Mouse (Mus musculus) lung, postnatal 0 days (tissue): ENCODE measurements at regions not wholly inside any gene's neighbourhood (a gene's known extent, or its start where the extent isn't known, plus 50 kb on each side); places are given as distances from the start of the nearest gene placed in this dataset.

Experiments used
- ATAC-seq: fragments of 200-750 bp; cut with Nextera tagmentation; 2 replicates; pipeline ENCODE4 v1.8.0; 2017; ENCODE audit warnings: moderate library complexity
- DNase-seq: peaks from one replicate; pipeline ENCODE4 v3.0.0-alpha.2; 2016; ENCODE audit warnings: low spot score
- H3K27ac ChIP-seq: fragments of 300-500 bp; sonication (generic); 2 replicates; pipeline ENCODE4 v1.5.1; 2014; ENCODE audit warnings: antibody characterized with exemption, mild to moderate bottlenecking, low read length, mixed read lengths
- H3K27me3 ChIP-seq: fragments of 300-500 bp; sonication (generic); replicated peaks from 2 replicates; pipeline ENCODE4 v1.6.1; 2014; ENCODE audit warnings: low read length, mixed read lengths; ENCODE audit not compliant: insufficient read depth
- H3K36me3 ChIP-seq: fragments of 300-500 bp; sonication (generic); 2 replicates; pipeline ENCODE4 v1.6.1; 2014; ENCODE audit warnings: low read length, mixed read lengths; ENCODE audit not compliant: insufficient read depth
- H3K4me1 ChIP-seq: fragments of 300-500 bp; sonication (generic); 2 replicates; pipeline ENCODE4 v1.6.1; 2014; ENCODE audit warnings: antibody characterized with exemption, low read depth, low read length, mixed read lengths; ENCODE audit not compliant: insufficient read depth
- H3K4me2 ChIP-seq: fragments of 300-500 bp; sonication (generic); replicated peaks from 2 replicates; pipeline ENCODE4 v1.6.1; 2014; ENCODE audit warnings: low read depth, mild to moderate bottlenecking, low read length, moderate library complexity, mixed read lengths
- H3K4me3 ChIP-seq: fragments of 300-500 bp; sonication (generic); 2 replicates; pipeline ENCODE4 v1.5.1; 2014; ENCODE audit warnings: low read depth, low read length
- H3K9ac ChIP-seq: fragments of 300-500 bp; sonication (generic); replicated peaks from 2 replicates; pipeline ENCODE4 v1.6.1; 2014; ENCODE audit warnings: low read depth, mild to moderate bottlenecking
- H3K9me3 ChIP-seq: fragments of 300-500 bp; sonication (generic); 2 replicates; pipeline ENCODE4 v1.6.1; 2016; ENCODE audit warnings: low read length, mixed read lengths
- CTCF ChIP-seq: IDR thresholded peaks from 2 replicates; pipeline ENCODE4 v1.5.1; 2016; ENCODE audit warnings: antibody characterized with exemption, mild to moderate bottlenecking
- EP300 ChIP-seq: IDR thresholded peaks from 2 replicates; pipeline ENCODE4 v1.6.1; 2016; ENCODE audit warnings: antibody characterized with exemption, mild to moderate bottlenecking, control low read depth
- WGBS: fragments of 180-500 bp; shearing (Covaris S2); extraction: QIAGEN DNeasy Blood & Tissue Kit; methylation state at CpG from one replicate; pipeline ENCODE4 v1.1.7; 2014; 5-methylcytosine and 5-hydroxymethylcytosine counted together

GRCm38 (mm10) chr1:193868639-193869320 is 498.7 kb upstream of the Camk1g start:
- no peaks in the 10 kb centered on the region for H3K36me3 ChIP-seq
- DNase-seq, result no peak
- no peak overlapping the region for H3K4me2 ChIP-seq
- H3K4me1 ChIP-seq, result no peaks in the 10 kb centered on the region
- H3K27ac ChIP-seq, result no peak overlapping the region
- H3K4me3 ChIP-seq, result no peak overlapping the region
- H3K27me3 ChIP-seq, result no peaks in the 10 kb centered on the region
- ATAC-seq, result no peak
- no peaks in the 10 kb centered on the region for H3K9me3 ChIP-seq
- no peak for TF ChIP-seq EP300
- TF ChIP-seq CTCF, result no peak
- H3K9ac ChIP-seq, result no peak overlapping the region
- 81% methylated on average over 4 of the region's 4 CpGs for WGBS

- Histone ChIP-seq H3K9me3 (no peaks in the 10 kb centered on the region), H3K27ac (no peak overlapping the region), H3K36me3 (no peaks in the 10 kb centered on the region), H3K27me3 (no peaks in the 10 kb centered on the region), H3K4me1 (no peaks in the 10 kb centered on the region), H3K4me2 (no peak overlapping the region), H3K9ac (no peak overlapping the region), H3K4me3 (no peak overlapping the region)
- ATAC-seq (no peak), DNase-seq (no peak)
- 74% methylated on average over 5 of the region's 5 CpGs for WGBS
- TF ChIP-seq EP300, result no peak
- no peak for TF ChIP-seq CTCF
Measured at GRCm38 (mm10) chr1:193860767-193861299, 490.7 kb upstream of the Camk1g start.

- Histone ChIP-seq H3K27me3 (no peaks in the 10 kb centered on the region), H3K9ac (no peak overlapping the region), H3K4me2 (no peak overlapping the region), H3K4me1 (no peaks in the 10 kb centered on the region), H3K36me3 (no peaks in the 10 kb centered on the region), H3K9me3 (no peaks in the 10 kb centered on the region), H3K4me3 (no peak overlapping the region), H3K27ac (no peak overlapping the region)
- ATAC-seq, result no peak
- TF ChIP-seq EP300 (no peak), CTCF (no peak)
- WGBS, result 49% methylated on average over 2 of the region's 2 CpGs
- no peak for DNase-seq
Measured at GRCm38 (mm10) chr1:193860354-193860753, 490.3 kb upstream of the Camk1g start.

GRCm38 (mm10) chr1:193859257-193860125 is 489.4 kb upstream of the Camk1g start:
- no peaks in the 10 kb centered on the region for H3K4me1 ChIP-seq
- WGBS, result 51% methylated on average over 10 of the region's 10 CpGs
- no peaks in the 10 kb centered on the region for H3K36me3 ChIP-seq
- no peak overlapping the region for H3K4me3 ChIP-seq
- ATAC-seq, result no peak
- TF ChIP-seq CTCF (0 out of 2 replicates have a peak, but pooled peaks have one; percentile 8), EP300 (no peak)
- no peak for DNase-seq
- no peaks in the 10 kb centered on the region for H3K9me3 ChIP-seq
- H3K9ac ChIP-seq, result no peak overlapping the region
- no peak overlapping the region for H3K27ac ChIP-seq
- H3K27me3 ChIP-seq, result no peaks in the 10 kb centered on the region
- H3K4me2 ChIP-seq, result no peak overlapping the region

GRCm38 (mm10) chr1:193847922-193848321 is 477.8 kb upstream of the Camk1g start:
- Histone ChIP-seq H3K9ac (no peak overlapping the region), H3K27me3 (no peaks in the 10 kb centered on the region), H3K4me2 (no peak overlapping the region), H3K9me3 (no peaks in the 10 kb centered on the region), H3K4me3 (no peak overlapping the region), H3K4me1 (no peaks in the 10 kb centered on the region), H3K36me3 (no peaks in the 10 kb centered on the region), H3K27ac (no peak overlapping the region)
- ATAC-seq, result no peak
- DNase-seq, result no peak
- no peak for TF ChIP-seq CTCF
- no peak for TF ChIP-seq EP300
- WGBS, result 77% methylated on average over 5 of the region's 5 CpGs

GRCm38 (mm10) chr1:193844868-193845267 is 474.8 kb upstream of the Camk1g start:
- Histone ChIP-seq H3K4me2 (no peak overlapping the region), H3K9me3 (no peaks in the 10 kb centered on the region), H3K27ac (no peak overlapping the region), H3K9ac (no peak overlapping the region), H3K36me3 (no peaks in the 10 kb centered on the region), H3K4me3 (no peak overlapping the region), H3K4me1 (no peaks in the 10 kb centered on the region), H3K27me3 (no peaks in the 10 kb centered on the region)
- ATAC-seq (no peak), DNase-seq (no peak)
- TF ChIP-seq EP300 (no peak), CTCF (no peak)
